Mouse (Mus musculus): Measurements from ENCODE around the gene Gm10271. TPM values are rescaled to one million over a fixed set of nuclear protein-coding genes. Genes with fewer than 3 reads are reported as not detected.
A peak's percentile ranks its signal among the peaks of the same experiment; 100 is the strongest.

The Gm10271 gene
- polyA plus RNA-seq, 1 experiment from 2014 or later, result not detected

- Histone ChIP-seq H3K27me3 (replicated peaks) (no peaks in the 10 kb centered on the region), H3K4me2 (no peak overlapping the region), H3K4me3 (replicated peaks) (no peak overlapping the region), H3K9me3 (replicated peaks) (no peaks in the 10 kb centered on the region), H3K27ac (replicated peaks) (no peak overlapping the region), H3K36me3 (no peaks in the 10 kb centered on the region), H3K4me1 (no peaks in the 10 kb centered on the region), H3K9ac (replicated peaks) (no peak overlapping the region)
- WGBS, result 90% methylated on average over 4 of the region's 4 CpGs
- no peak for ATAC-seq (ENCODE audit: low FRiP score)
Measured at GRCm38 (mm10) chr10:116968741-116969140, 3.7 kb downstream of the Gm10271 start.

DNA sequence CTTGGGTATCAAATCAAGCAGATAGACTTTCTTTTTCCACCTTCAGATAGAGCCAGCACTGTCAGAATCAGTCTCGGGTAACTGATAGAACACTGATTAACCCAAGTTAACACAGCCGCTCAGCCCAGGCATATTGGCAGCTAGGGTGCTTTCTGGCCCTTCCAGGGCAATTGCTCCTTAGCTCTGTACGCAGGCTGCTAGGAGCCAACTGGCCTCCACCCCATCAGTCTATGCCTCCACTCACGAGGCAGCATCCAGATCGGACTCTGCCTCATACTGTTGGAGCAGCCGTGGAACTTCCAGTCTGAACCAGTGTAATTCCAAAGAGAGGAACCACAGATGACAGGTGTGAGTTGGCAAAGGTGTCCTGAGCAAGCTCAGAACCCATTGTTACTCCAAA, 6.3 kb downstream of the Gm10271 start:
- Histone ChIP-seq H3K9me3 (replicated peaks) (no peaks in the 10 kb centered on the region), H3K4me2 (no peak overlapping the region), H3K27me3 (replicated peaks) (no peaks in the 10 kb centered on the region), H3K4me1 (no peaks in the 10 kb centered on the region), H3K27ac (replicated peaks) (no peak overlapping the region), H3K36me3 (no peaks in the 10 kb centered on the region), H3K4me3 (replicated peaks) (no peak overlapping the region), H3K9ac (replicated peaks) (no peak overlapping the region)
- 85% methylated on average over 6 of the region's 6 CpGs for WGBS
- no peak for ATAC-seq (ENCODE audit: low FRiP score)

GRCm38 (mm10) chr10:116965297-116965696, 7.1 kb downstream of the Gm10271 start:
- H3K27ac ChIP-seq (replicated peaks), result no peak overlapping the region
- ATAC-seq (ENCODE audit: low FRiP score), result no peak
- H3K9ac ChIP-seq (replicated peaks), result no peak overlapping the region
- H3K27me3 ChIP-seq (replicated peaks), result no peaks in the 10 kb centered on the region
- H3K4me1 ChIP-seq, result no peaks in the 10 kb centered on the region
- H3K4me3 ChIP-seq (replicated peaks), result no peak overlapping the region
- no peak overlapping the region for H3K4me2 ChIP-seq
- WGBS, result 85% methylated on average over 5 of the region's 5 CpGs
- H3K36me3 ChIP-seq, result no peaks in the 10 kb centered on the region
- H3K9me3 ChIP-seq (replicated peaks), result no peaks in the 10 kb centered on the region

- Histone ChIP-seq H3K9ac (replicated peaks) (no peak overlapping the region), H3K9me3 (replicated peaks) (no peaks in the 10 kb centered on the region), H3K4me2 (no peak overlapping the region), H3K4me1 (no peaks in the 10 kb centered on the region), H3K27ac (replicated peaks) (no peak overlapping the region), H3K27me3 (replicated peaks) (no peaks in the 10 kb centered on the region), H3K4me3 (replicated peaks) (no peak overlapping the region), H3K36me3 (no peaks in the 10 kb centered on the region)
- 87% methylated on average over 4 of the region's 4 CpGs for WGBS
- ATAC-seq (ENCODE audit: low FRiP score), result no peak
Measured at GRCm38 (mm10) chr10:116964571-116964970, 7.8 kb downstream of the Gm10271 start.

GRCm38 (mm10) chr10:116964084-116964483, 8.3 kb downstream of the Gm10271 start:
- 83% methylated on average over 11 of the region's 11 CpGs for WGBS
- Histone ChIP-seq H3K9ac (replicated peaks) (no peak overlapping the region), H3K36me3 (no peaks in the 10 kb centered on the region), H3K4me2 (no peak overlapping the region), H3K4me1 (no peaks in the 10 kb centered on the region), H3K27me3 (replicated peaks) (no peaks in the 10 kb centered on the region), H3K4me3 (replicated peaks) (no peak overlapping the region), H3K9me3 (replicated peaks) (no peaks in the 10 kb centered on the region), H3K27ac (replicated peaks) (no peak overlapping the region)
- no peak for ATAC-seq (ENCODE audit: low FRiP score)

GRCm38 (mm10) chr10:116962803-116963202, 9.6 kb downstream of the Gm10271 start:
- Histone ChIP-seq H3K4me1 (no peaks in the 10 kb centered on the region), H3K4me3 (replicated peaks) (no peak overlapping the region), H3K36me3 (no peaks in the 10 kb centered on the region), H3K27me3 (replicated peaks) (no peaks in the 10 kb centered on the region), H3K9ac (replicated peaks) (no peak overlapping the region), H3K27ac (replicated peaks) (no peak overlapping the region), H3K9me3 (replicated peaks) (no peaks in the 10 kb centered on the region), H3K4me2 (no peak overlapping the region)
- no peak for ATAC-seq (ENCODE audit: low FRiP score)
- WGBS, result 68% methylated on average over 17 of the region's 17 CpGs

DNA sequence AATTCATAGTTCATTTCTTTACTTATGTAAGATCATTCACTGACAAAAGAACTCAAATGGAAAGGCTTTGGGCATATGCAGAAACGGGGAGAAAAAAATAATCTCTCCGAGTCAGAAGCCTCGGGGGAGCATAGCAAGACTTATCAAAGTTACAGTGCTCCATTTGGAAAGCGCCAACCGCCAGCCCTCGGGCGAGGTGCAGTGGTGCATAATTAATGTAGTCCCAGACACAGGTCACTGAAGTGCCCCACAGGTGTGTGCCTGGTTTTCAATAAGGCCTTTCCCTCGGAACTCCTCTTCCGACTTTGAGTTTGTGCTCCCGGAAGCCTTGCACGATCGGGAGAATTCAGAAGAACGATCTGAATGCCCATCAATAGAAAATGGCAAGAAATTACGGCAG, 10.3 kb downstream of the Gm10271 start:
- no peak overlapping the region for H3K4me2 ChIP-seq
- no peak overlapping the region for H3K9ac ChIP-seq (replicated peaks)
- no peak for ATAC-seq (ENCODE audit: low FRiP score)
- no peaks in the 10 kb centered on the region for H3K9me3 ChIP-seq (replicated peaks)
- no peaks in the 10 kb centered on the region for H3K36me3 ChIP-seq
- 87% methylated on average over 14 of the region's 14 CpGs for WGBS
- H3K4me3 ChIP-seq (replicated peaks), result no peak overlapping the region
- H3K4me1 ChIP-seq, result no peaks in the 10 kb centered on the region
- H3K27me3 ChIP-seq (replicated peaks), result no peaks in the 10 kb centered on the region
- no peak overlapping the region for H3K27ac ChIP-seq (replicated peaks)

DNA sequence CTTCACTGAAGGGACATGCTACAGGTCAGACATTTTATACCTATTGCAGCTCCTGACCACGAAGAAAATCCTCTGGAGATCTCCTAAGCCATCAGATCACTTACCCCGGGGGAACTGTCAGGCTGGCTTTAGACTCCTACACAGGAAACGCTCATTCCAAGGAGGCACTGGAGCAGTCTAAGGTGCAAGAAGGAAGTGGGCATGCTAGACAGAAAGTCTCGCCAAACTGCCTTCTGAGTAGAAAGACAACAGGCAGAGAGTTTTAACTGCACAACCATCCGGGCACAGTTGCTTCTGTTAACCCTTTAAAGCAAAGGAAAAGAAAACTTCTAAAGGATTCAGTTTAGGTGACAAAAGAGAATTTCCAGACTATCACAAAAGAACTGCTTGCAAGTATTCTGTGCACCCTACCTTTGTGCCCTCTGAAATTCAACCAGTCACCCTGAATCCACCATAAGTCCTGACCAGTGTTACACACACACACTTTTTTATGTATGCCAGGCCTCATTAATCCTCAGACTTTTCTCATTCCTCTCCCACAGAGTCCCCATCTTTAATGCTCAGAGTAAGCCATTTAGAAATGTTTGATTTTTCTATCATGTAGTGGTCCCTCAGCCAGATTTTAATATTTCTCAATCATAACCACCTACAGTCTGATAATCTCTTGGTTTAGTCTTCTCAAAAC, 14.4 kb downstream of the Gm10271 start:
- WGBS, result 67% methylated on average over 5 of the region's 5 CpGs
- Histone ChIP-seq H3K27ac (replicated peaks) (no peak overlapping the region), H3K27me3 (replicated peaks) (no peaks in the 10 kb centered on the region), H3K36me3 (no peaks in the 10 kb centered on the region), H3K9me3 (replicated peaks) (no peaks in the 10 kb centered on the region), H3K4me1 (no peaks in the 10 kb centered on the region), H3K9ac (replicated peaks) (no peak overlapping the region), H3K4me2 (no peak overlapping the region), H3K4me3 (replicated peaks) (no peak overlapping the region)
- no peak for ATAC-seq (ENCODE audit: low FRiP score)

DNA sequence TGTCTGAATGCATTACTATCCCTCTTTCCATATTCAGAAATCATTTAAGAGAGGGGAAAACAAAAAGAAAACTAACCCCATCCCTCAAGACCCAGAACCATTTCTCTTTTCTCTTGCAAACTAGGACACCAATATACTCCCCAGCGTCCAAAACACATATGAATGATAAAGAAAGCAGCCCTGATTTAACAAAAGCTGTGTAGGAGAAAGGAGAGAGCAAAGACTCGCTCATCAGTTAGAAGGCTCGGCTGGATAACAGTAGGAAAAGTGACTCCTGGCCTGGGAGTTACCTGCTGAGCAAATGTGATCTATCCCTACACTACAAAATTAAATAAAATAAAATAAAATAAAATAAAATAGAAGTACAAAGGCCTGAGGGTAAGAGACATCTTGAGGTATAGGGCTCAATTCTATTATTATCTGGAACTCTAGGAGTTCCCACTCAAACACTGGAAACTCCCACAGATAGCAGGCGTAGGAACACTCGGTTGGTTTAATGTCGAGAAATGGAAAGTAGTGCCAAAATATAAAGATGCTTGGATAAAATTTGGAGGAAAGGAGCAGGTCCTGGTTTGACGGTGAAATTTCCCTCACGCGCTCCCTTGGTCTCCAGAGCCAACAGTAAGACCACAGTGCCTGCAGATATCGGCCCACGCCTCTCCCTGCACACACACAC, 15.8 kb downstream of the Gm10271 start:
- ATAC-seq (ENCODE audit: low FRiP score), result no peak
- H3K4me3 ChIP-seq (replicated peaks), result no peak overlapping the region
- H3K4me1 ChIP-seq, result no peaks in the 10 kb centered on the region
- no peak overlapping the region for H3K4me2 ChIP-seq
- no peaks in the 10 kb centered on the region for H3K36me3 ChIP-seq
- 0 out of 2 replicates have a peak, but pooled peaks cover 2% of the 10 kb centered on the region for H3K9me3 ChIP-seq (replicated peaks)
- H3K27ac ChIP-seq (replicated peaks), result no peak overlapping the region
- H3K27me3 ChIP-seq (replicated peaks), result no peaks in the 10 kb centered on the region
- H3K9ac ChIP-seq (replicated peaks), result no peak overlapping the region
- WGBS, result 90% methylated on average over 11 of the region's 11 CpGs

DNA sequence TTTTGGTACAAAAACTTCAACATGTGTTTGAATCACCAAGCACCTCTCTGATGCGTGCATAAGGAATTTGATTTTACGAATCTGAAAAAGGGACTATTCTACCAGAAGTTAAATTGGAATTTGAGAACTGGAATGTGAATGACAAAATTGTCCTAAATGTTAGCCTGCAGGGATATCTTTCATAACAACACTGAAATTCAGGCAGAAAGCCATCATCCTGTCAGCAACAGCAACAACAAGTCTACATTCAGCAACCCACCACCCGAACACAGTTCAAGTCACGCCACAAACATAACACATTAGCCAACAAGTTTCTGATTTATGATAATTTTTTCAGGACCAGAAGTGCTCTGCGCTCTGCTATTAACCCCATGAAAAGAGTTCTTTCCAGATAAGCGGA, 17.2 kb downstream of the Gm10271 start:
- Histone ChIP-seq H3K4me1 (peaks cover 3% of the 10 kb centered on the region; the same call in 1 of the 2 replicates), H3K4me3 (replicated peaks) (no peak overlapping the region), H3K9ac (replicated peaks) (no peak overlapping the region), H3K36me3 (no peaks in the 10 kb centered on the region), H3K27me3 (replicated peaks) (no peaks in the 10 kb centered on the region), H3K9me3 (replicated peaks) (0 out of 2 replicates have a peak, but pooled peaks cover 2% of the 10 kb centered on the region), H3K4me2 (no peak overlapping the region), H3K27ac (replicated peaks) (no peak overlapping the region)
- ATAC-seq (ENCODE audit: low FRiP score), result no peak
- WGBS, result 98% methylated on average over 6 of the region's 6 CpGs

DNA sequence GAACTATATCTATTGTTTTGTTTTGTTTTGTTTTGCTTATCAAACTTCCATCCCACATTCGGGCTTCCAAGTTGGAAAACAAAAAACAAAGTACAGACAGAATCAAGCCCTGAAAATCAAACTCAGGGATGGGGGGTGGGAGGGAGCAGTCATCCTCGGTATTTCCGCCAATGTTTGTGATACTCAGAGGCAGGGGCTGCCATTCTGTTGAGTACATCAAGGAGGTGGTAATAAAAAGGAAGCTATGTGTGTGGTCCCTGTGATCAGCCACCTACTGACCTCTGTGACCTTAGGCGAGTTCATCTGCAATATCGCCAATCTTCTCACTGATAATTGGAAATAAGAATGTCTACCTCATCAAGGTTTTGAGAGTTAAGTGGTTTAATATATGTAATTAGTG, 21.5 kb downstream of the Gm10271 start:
- Histone ChIP-seq H3K4me1 (peaks cover 28% of the 10 kb centered on the region), H3K9ac (replicated peaks) (0 out of 2 replicates have a peak overlapping the region, but pooled peaks have one; percentile 10), H3K9me3 (replicated peaks) (0 out of 2 replicates have a peak, but pooled peaks cover 2% of the 10 kb centered on the region), H3K4me2 (peak overlapping the region; percentile 59), H3K36me3 (no peaks in the 10 kb centered on the region), H3K27me3 (replicated peaks) (no peaks in the 10 kb centered on the region), H3K4me3 (replicated peaks) (peak overlapping the region; percentile 83), H3K27ac (replicated peaks) (no peak overlapping the region)
- WGBS, result 12% methylated on average over 5 of the region's 5 CpGs
- no peak for ATAC-seq (ENCODE audit: low FRiP score)
